Comparison of ENCODE assay signal across 17 mouse cellular contexts in the genomic region with DNA sequence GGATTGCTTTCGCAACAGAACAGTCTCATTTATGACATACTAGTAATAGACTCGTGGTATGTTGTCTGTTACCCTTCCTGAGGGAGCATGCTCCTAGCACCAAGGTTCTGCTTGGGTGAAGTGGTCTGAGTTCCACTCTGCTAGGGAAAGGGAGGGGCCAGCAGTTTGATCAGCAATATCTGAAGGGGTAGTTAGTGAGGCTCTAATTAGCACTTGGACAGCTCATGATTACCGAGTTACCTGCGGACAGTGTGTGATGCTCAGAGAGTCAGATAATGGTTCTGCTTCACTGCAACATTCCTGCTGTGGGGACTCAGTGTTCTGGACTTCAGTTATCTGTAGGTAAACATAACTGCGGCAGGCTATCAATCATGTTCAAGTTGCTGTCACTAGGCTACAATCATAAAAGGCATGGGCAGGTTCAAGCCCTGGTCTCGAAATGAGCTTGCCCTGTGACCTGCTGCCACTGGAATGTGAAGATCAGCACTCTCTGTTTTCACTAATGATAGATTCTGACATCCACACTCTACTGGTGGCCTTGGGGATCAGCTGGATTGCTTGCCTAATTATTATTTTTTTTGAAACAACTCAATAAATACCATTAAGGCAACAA.
DNase-seq lines count a peak whose midpoint lies in the region; ATAC-seq lines count a peak whose summit lies in the region.
"Had no signal": no experiment of that assay in that cellular context is flagged by ENCODE, and none has a peak within 500 bp of the region (broad histone marks: within the 10 kb centered on the region; RNA-seq: fewer than 3 reads in every experiment).

No protein-coding gene starts in this region.

- H3K9me3 ChIP-seq in kidney, embryonic 14.5 days (ENCODE audit: control insufficient read depth, low read length) = no peaks in the 10 kb centered on the region
- H3K9me3 ChIP-seq: forebrain, embryonic 10.5 days had no signal

- H3K27ac ChIP-seq in kidney, embryonic 14.5 days (ENCODE audit: low read depth, low read length) = no peak overlapping the region
- H3K27ac ChIP-seq: forebrain, embryonic 10.5 days; left cerebral cortex, adult 2 months had no signal

- 43% methylated on average over 6 of the region's 6 CpGs for WGBS in kidney, embryonic 14.5 days

- no peaks in the 10 kb centered on the region for H3K27me3 ChIP-seq in kidney, embryonic 14.5 days (ENCODE audit: control insufficient read depth, insufficient read depth, low read length)
- H3K27me3 ChIP-seq: megakaryocyte, embryonic 14.5 days had no signal

- H3K4me2 ChIP-seq in kidney, embryonic 14.5 days (replicated peaks; ENCODE audit: low read depth, low read length) = no peak overlapping the region

- peak; percentile 43; the same call in 1 of the 2 replicates for ATAC-seq in kidney, embryonic 14.5 days (ENCODE audit: low FRiP score, low TSS enrichment)
- ATAC-seq: midbrain, embryonic 16.5 days had no signal

- H3K4me3 ChIP-seq in kidney, embryonic 14.5 days (ENCODE audit: low read length) = no peak overlapping the region
- H3K4me3 ChIP-seq: forebrain, embryonic 10.5 days; left cerebral cortex, adult 2 months; megakaryocyte, embryonic 14.5 days had no signal

- no peak overlapping the region for H3K9ac ChIP-seq in kidney, embryonic 14.5 days (ENCODE audit: low read depth, low read length)

- H3K4me1 ChIP-seq in kidney, embryonic 14.5 days (ENCODE audit: control insufficient read depth, insufficient read depth, low read length) = 0 out of 2 replicates have a peak, but pooled peaks cover 4% of the 10 kb centered on the region
- H3K4me1 ChIP-seq: forebrain, embryonic 10.5 days; megakaryocyte, embryonic 14.5 days had no signal

- DNase-seq in kidney, postnatal 10 days = no peak
- peak; percentile 46 for DNase-seq in embryo, embryonic 10.5 days (ENCODE audit: low spot score)
- peak; percentile 6 for DNase-seq in forelimb bud, embryonic 11.5 days (ENCODE audit: low read depth, low spot score)
- peak; percentile 17 for DNase-seq in retina, embryonic 14.5 days (ENCODE audit: low spot score)
- DNase-seq in left cerebral cortex, adult 8-10 months (ENCODE audit: low spot score in 2 of 2) = no peak
- DNase-seq in MN1 (ENCODE audit: low spot score) = no peak
- DNase-seq: cerebellum, postnatal 10 days; heart, adult 11 months; kidney, postnatal 14 days; lung, postnatal 10 days; right cerebral cortex, postnatal 4 days; thymus, postnatal 4 days had no signal

- H3K36me3 ChIP-seq in kidney, embryonic 14.5 days (ENCODE audit: control insufficient read depth, insufficient read depth, low read length) = no peaks in the 10 kb centered on the region
- H3K36me3 ChIP-seq: forebrain, embryonic 10.5 days had no signal

Comparison
In these comparisons a context has a peak if more than half of its experiments do, and no peak if none do; other contexts are left out.
1. DNase-seq: peak in embryo, embryonic 10.5 days (single experiment), forelimb bud, embryonic 11.5 days (single experiment) and retina, embryonic 14.5 days (single experiment); none in kidney, postnatal 10 days (single experiment), left cerebral cortex, adult 8-10 months (0 of 2) and MN1 (single experiment).